Mouse (Mus musculus) heart, adult 2 months (tissue): Measurements from ENCODE around the gene Per3. TPM values are rescaled to one million over a fixed set of nuclear protein-coding genes. Genes with fewer than 3 reads are reported as not detected.

Experiments used
- DNase-seq, 2 experiments: peaks; one replicate each; pipeline ENCODE4 v3.0.0; 2021
- H3K27ac ChIP-seq: fragments of 200-600 bp; 2 replicates; pipeline ENCODE4 v1.8.1; 2022
- H3K27me3 ChIP-seq: fragments of 200-500 bp; 2 replicates; pipeline ENCODE4 v1.6.1; 2012; ENCODE audit warnings: mild to moderate bottlenecking, low read length, inconsistent platforms, mixed read lengths; ENCODE audit not compliant: control insufficient read depth, insufficient read depth
- H3K36me3 ChIP-seq: fragments of 200-500 bp; 2 replicates; pipeline ENCODE4 v1.6.1; 2012; ENCODE audit warnings: low read length, inconsistent platforms; ENCODE audit not compliant: control insufficient read depth, insufficient read depth
- H3K4me1 ChIP-seq: fragments of 200-500 bp; 2 replicates; pipeline ENCODE4 v1.6.1; 2011; ENCODE audit warnings: low read length; ENCODE audit not compliant: control insufficient read depth, insufficient read depth
- H3K4me3 ChIP-seq: fragments of 200-600 bp; 2 replicates; pipeline ENCODE4 v1.8.1; 2022
- H3K79me2 ChIP-seq: fragments of 200-500 bp; replicated peaks from 2 replicates; pipeline ENCODE4 v1.6.1; 2012; ENCODE audit warnings: mild to moderate bottlenecking, inconsistent platforms, low read length, moderate library complexity, mixed read lengths; ENCODE audit not compliant: control insufficient read depth, insufficient read depth
- H3K9ac ChIP-seq: fragments of 200-500 bp; 2 replicates; pipeline ENCODE4 v1.6.1; 2012; ENCODE audit warnings: low read depth, mild to moderate bottlenecking, control low read depth, inconsistent platforms, low read length, mixed read lengths
- CTCF ChIP-seq: fragments of 200-600 bp; IDR thresholded peaks from 2 replicates; pipeline ENCODE4 v1.8.1; 2022; ENCODE audit warnings: antibody characterized with exemption, mild to moderate bottlenecking, moderate library complexity
- EP300 ChIP-seq: fragments of 200-500 bp; IDR thresholded peaks from 2 replicates; pipeline ENCODE4 v1.6.1; 2011; ENCODE audit warnings: low read depth, low read length, control low read depth; ENCODE audit not compliant: insufficient read depth
- POLR2A ChIP-seq: fragments of 200-500 bp; IDR thresholded peaks from 2 replicates; pipeline ENCODE4 v1.6.1; 2011; ENCODE audit warnings: mild to moderate bottlenecking, low read depth, low read length, control low read depth; ENCODE audit not compliant: insufficient read depth
- WGBS: fragments of 180-500 bp; shearing (Covaris S2); methylation state at CpG from one replicate; pipeline ENCODE4 v1.1.7; 2018; 5-methylcytosine and 5-hydroxymethylcytosine counted together
- intact Hi-C: fragments of 180-260 bp; cut with DNase I; formaldehyde crosslinking; loops from one replicate; pipeline ENCODE4 v1.15.1; 2025
- polyA plus RNA-seq: library from polyadenylated mRNA; depleted of rRNA; stranded (reverse); fragments of >200 nt; gene quantifications from 2 replicates; pipeline ENCODE4 v1.2.3, GENCODE M21; 2012; rRNA removed
- total RNA-seq, 2 experiments: library from RNA; stranded (reverse); gene quantifications; 2 replicates each; pipeline ENCODE4 v1.2.3; 2021

Gene Per3
- total and polyA plus RNA-seq, 3 experiments: 2.2 to 12.2 (median 11.1) TPM

- no peak for TF ChIP-seq CTCF
- TF ChIP-seq EP300: no peak
- no peak for TF ChIP-seq POLR2A
- Histone ChIP-seq H3K79me2 (no peaks in the 10 kb centered on the region), H3K27ac (no peak overlapping the region)
These were observed 87.9 kb downstream of the Per3 start for GRCm38 (mm10) chr4:150956369-150957105.

More at GRCm38 (mm10) chr4:150956369-150957105, 87.9 kb downstream of the Per3 start:
- H3K27me3 ChIP-seq: no peaks in the 10 kb centered on the region
- WGBS: 56% methylated on average over 13 of the region's 13 CpGs
- H3K4me1 ChIP-seq: no peaks in the 10 kb centered on the region
- intact Hi-C loops: no loop called here
- DNase-seq: no peak
- no peak overlapping the region for H3K4me3 ChIP-seq
- H3K9ac ChIP-seq: no peak overlapping the region
- no peaks in the 10 kb centered on the region for H3K36me3 ChIP-seq

Other genes starting within 250 kb of the Per3 start
- 10 to 100 TPM; 22.1 to 44.1 TPM for gene Errfi1, start 190.7 kb downstream of the Per3 start, total RNA-seq
- gene Errfi1, start 190.7 kb downstream of the Per3 start, polyA plus RNA-seq: 21.3 and 22.5 TPM in 2 replicates
- gene Park7, start 130.2 kb downstream of the Per3 start, total RNA-seq: 100 to 1,000 TPM; 234 to 265 TPM
- 148 and 201 TPM in 2 replicates for gene Park7, start 130.2 kb downstream of the Per3 start, polyA plus RNA-seq
- under 1 TPM; 0.14 to 0.18 TPM for gene Tnfrsf9, start 130.1 kb downstream of the Per3 start, total RNA-seq
- 0.09 and 0.12 TPM in 2 replicates for gene Tnfrsf9, start 130.1 kb downstream of the Per3 start, polyA plus RNA-seq
- not detected for gene Uts2, start 47.6 kb downstream of the Per3 start, total RNA-seq
- gene Uts2, start 47.6 kb downstream of the Per3 start, polyA plus RNA-seq: not detected in 2 replicates
- 10 to 100 TPM; 47.8 to 63.1 TPM for gene Vamp3, start 13.3 kb upstream of the Per3 start, total RNA-seq
- 38.0 and 77.6 TPM in 2 replicates for gene Vamp3, start 13.3 kb upstream of the Per3 start, polyA plus RNA-seq
- under 1 TPM in 1 of 2 experiments, not detected in 1; 0.34 TPM for gene Gm13090, start 44.9 kb upstream of the Per3 start, total RNA-seq
- 0.35 and 0.41 TPM in 2 replicates for gene Gm13090, start 44.9 kb upstream of the Per3 start, polyA plus RNA-seq